Mouse (Mus musculus): ENCODE measurements around the gene Plekhb2. TPM values are rescaled to one million over a fixed set of nuclear protein-coding genes. Genes with fewer than 3 reads are reported as not detected.
A peak's percentile ranks its signal among the peaks of the same experiment; 100 is the strongest.

The Plekhb2 gene
- polyA plus RNA-seq, 1 experiment, result 227 TPM

DNA sequence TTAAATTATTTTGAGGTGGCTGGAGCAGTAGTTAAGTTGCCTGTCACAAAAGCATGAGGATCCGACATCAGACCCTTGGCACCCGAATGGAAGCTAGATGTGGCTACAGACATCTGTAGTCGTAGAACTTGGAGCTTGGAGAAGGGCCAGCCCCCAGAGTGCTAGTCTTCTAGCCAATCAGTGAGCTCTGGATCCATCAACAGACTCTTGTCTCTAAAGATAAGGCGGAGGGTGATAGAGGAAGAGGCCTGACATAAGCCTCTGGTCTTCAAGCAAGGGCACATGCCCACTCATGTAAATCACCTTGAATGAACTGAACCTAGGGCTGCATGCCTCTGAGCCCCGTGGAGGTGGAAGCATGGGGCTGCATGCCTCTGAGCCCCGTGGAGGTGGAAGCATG lies 29.8 kb downstream of the Plekhb2 start:
- no peak for TF ChIP-seq POLR2A (IDR thresholded peaks at IDR 0.05; ENCODE audit: borderline replicate concordance, low read depth, low read length)
- TF ChIP-seq CTCF (IDR thresholded peaks at IDR 0.05; ENCODE audit: low read depth, low read length), result no peak
- Histone ChIP-seq H3K27ac (ENCODE audit: insufficient read depth, low read depth, low read length) (no peak overlapping the region), H3K4me3 (ENCODE audit: insufficient read depth, low read length) (no peak overlapping the region), H3K4me1 (ENCODE audit: control insufficient read depth, insufficient read depth, low read length) (no peaks in the 10 kb centered on the region)

DNA sequence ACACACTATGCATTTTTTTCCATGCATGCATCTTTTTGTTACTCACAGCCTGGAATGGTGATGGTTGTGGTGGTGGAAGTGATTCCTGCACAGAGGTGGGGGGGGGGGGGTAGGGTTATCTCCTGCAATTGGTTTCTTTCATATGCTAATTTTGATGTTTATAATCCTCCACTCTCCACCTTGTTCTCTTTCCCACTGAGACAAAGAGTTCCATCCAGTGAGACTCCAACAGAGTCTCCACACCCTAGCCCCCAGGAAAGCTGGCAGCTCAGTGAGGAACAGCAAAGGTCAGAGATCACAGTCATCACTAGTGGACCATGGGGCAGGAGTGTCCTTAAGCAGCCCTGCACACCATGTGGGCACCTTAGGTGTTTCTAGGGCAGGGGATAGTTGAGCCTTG lies 34.0 kb downstream of the Plekhb2 start:
- no peak overlapping the region for H3K4me3 ChIP-seq (ENCODE audit: insufficient read depth, low read length)
- no peak overlapping the region for H3K27ac ChIP-seq (ENCODE audit: insufficient read depth, low read depth, low read length)
- TF ChIP-seq POLR2A (IDR thresholded peaks at IDR 0.05; ENCODE audit: borderline replicate concordance, low read depth, low read length) (no peak), CTCF (IDR thresholded peaks at IDR 0.05; ENCODE audit: low read depth, low read length) (no peak)
- no peaks in the 10 kb centered on the region for H3K4me1 ChIP-seq (ENCODE audit: control insufficient read depth, insufficient read depth, low read length)

DNA sequence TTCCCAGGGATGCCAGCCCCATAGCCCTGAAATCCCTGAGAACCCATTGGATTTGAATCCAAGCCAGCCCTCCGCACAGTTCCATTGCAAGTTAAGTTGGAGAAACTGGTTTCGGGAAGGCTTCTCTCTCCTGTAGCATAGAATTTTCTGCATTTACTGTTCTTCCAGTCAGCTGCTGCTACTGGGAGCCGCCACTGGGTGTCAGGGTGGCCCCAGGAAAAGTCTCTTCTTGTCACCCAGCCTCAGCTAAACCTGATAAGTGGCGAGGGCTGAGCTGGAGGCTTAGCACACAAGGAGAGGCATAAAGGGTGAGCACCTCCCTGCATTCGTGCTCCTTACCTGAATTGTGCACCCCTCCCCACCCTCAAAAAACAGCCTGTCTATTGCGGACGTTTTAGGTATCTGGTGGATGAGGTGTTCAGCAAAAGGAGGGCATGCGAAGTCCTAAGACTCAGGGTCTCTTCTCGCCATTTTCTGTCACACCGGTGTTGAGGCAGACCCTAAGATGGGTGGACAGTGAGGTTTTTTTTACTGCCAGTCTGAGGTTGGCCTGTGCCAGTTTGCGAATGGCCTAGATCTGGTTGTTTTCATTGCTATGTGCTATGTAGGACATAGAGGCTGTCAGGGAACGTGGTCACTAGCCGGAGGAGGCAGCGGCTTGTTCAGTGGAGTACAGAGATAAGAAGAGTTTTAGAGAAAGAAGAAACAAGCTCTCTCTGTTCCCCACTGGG lies 41.9 kb downstream of the Plekhb2 start:
- H3K4me3 ChIP-seq (ENCODE audit: insufficient read depth, low read length), result no peak overlapping the region
- no peak overlapping the region for H3K27ac ChIP-seq (ENCODE audit: insufficient read depth, low read depth, low read length)
- H3K4me1 ChIP-seq (ENCODE audit: control insufficient read depth, insufficient read depth, low read length), result no peaks in the 10 kb centered on the region
- TF ChIP-seq CTCF (IDR thresholded peaks at IDR 0.05; ENCODE audit: low read depth, low read length) (peak; percentile 32; the same call in 1 of the 2 replicates), POLR2A (IDR thresholded peaks at IDR 0.05; ENCODE audit: borderline replicate concordance, low read depth, low read length) (no peak)

DNA sequence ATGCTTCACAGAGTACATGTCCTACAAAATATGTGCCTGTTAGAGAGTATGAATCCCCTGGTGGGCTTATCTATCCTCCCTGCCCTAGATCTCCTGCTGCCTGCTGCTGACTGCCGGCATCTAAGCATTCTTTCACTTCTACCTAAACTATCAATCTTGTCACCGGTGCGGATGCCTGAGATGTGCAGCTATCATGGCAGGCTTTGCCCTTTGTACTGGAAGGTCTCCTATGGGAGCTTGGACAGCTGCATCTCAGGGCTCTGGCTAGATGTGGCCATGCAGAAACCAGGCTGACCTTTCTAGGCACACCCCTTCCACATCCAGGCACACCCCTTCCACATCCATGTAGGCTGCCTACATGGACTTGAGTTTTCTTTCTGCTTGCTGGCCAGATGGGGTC lies 42.7 kb downstream of the Plekhb2 start:
- TF ChIP-seq POLR2A (IDR thresholded peaks at IDR 0.05; ENCODE audit: borderline replicate concordance, low read depth, low read length) (no peak), CTCF (IDR thresholded peaks at IDR 0.05; ENCODE audit: low read depth, low read length) (no peak)
- no peaks in the 10 kb centered on the region for H3K4me1 ChIP-seq (ENCODE audit: control insufficient read depth, insufficient read depth, low read length)
- H3K27ac ChIP-seq (ENCODE audit: insufficient read depth, low read depth, low read length), result no peak overlapping the region
- no peak overlapping the region for H3K4me3 ChIP-seq (ENCODE audit: insufficient read depth, low read length)

DNA sequence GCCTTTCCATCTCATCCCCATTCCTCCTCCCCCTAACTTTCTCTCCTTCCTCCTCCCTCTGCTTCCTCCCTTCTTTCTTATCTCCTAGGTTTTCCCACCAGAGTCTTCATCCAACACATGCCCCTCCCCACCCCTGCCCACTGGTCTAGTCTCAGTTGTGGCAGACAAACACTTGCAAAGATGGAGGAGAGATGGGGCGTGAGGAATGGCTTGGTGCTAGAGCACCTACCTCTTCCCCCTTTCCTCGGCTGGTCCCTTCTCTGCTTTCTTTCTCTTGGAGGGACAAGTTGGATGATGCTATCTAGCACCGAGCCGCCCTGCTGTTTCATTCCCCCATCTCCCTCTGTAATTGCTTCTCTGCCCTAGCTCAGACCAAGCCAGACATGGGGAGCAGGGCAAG lies 43.6 kb downstream of the Plekhb2 start:
- Histone ChIP-seq H3K4me3 (ENCODE audit: insufficient read depth, low read length) (no peak overlapping the region), H3K4me1 (ENCODE audit: control insufficient read depth, insufficient read depth, low read length) (no peaks in the 10 kb centered on the region), H3K27ac (ENCODE audit: insufficient read depth, low read depth, low read length) (no peak overlapping the region)
- TF ChIP-seq CTCF (IDR thresholded peaks at IDR 0.05; ENCODE audit: low read depth, low read length) (no peak), POLR2A (IDR thresholded peaks at IDR 0.05; ENCODE audit: borderline replicate concordance, low read depth, low read length) (no peak)

DNA sequence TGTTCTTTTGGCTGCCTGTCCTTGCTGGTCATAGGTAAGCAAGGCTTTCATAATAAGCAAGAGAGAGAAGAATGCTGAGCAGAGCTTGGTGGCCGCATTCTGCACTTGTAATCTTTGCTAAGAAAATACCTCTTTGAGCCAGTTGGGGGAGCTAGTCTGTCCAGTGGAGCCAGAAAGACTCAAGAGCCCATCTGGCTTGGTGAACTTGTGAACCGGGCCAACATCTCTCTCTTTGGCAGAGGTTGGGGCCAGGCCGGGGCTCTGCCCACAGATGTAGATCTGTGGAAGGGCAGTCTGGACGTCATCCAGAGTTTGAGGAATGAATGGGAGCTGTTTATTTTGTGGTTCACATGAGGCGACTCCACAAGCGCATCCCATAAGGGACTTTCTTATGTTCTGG lies 44.1 kb downstream of the Plekhb2 start:
- no peaks in the 10 kb centered on the region for H3K4me1 ChIP-seq (ENCODE audit: control insufficient read depth, insufficient read depth, low read length)
- TF ChIP-seq POLR2A (IDR thresholded peaks at IDR 0.05; ENCODE audit: borderline replicate concordance, low read depth, low read length) (no peak), CTCF (IDR thresholded peaks at IDR 0.05; ENCODE audit: low read depth, low read length) (no peak; the same call in 1 of the 2 replicates)
- H3K27ac ChIP-seq (ENCODE audit: insufficient read depth, low read depth, low read length), result no peak overlapping the region
- H3K4me3 ChIP-seq (ENCODE audit: insufficient read depth, low read length), result no peak overlapping the region

DNA sequence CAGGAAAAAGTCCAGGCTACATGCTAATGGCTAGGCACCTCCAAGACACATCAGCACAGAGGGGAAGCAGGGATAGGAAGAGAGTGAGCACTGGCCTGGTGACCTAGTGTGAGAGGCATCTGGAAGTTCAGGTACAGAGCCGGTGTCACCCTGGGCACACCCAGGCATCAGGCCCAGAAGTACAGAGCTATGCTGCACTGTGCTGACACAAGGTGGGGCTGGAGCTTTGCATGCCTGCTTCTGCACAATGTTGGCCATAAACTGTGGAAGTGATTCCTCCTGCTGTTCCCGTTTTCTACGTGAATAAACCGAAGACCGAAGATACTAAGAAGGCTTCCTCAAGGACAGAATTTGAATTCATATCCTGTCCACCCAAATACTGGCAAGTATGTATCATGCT lies 46.3 kb downstream of the Plekhb2 start:
- no peaks in the 10 kb centered on the region for H3K4me1 ChIP-seq (ENCODE audit: control insufficient read depth, insufficient read depth, low read length)
- TF ChIP-seq POLR2A (IDR thresholded peaks at IDR 0.05; ENCODE audit: borderline replicate concordance, low read depth, low read length) (no peak), CTCF (IDR thresholded peaks at IDR 0.05; ENCODE audit: low read depth, low read length) (no peak)
- no peak overlapping the region for H3K4me3 ChIP-seq (ENCODE audit: insufficient read depth, low read length)
- no peak overlapping the region for H3K27ac ChIP-seq (ENCODE audit: insufficient read depth, low read depth, low read length)

DNA sequence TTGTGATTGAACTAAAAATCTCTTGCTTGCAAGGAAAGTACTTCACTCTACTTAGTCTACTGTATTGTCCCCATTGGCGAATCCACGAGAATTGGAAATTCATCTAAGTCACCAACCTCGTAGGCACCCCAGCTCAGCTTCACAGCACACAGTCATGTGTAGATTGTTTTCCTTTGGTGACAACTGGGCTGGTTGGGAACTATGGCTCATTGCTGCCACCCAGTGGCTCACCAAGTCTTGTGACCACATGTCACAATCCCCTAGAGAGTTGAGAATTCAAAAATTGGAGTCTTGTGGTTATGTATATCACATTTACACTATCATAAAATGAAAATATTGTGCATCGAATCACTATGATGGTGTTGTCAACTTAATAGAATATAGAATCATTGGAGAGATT lies 47.1 kb downstream of the Plekhb2 start:
- Histone ChIP-seq H3K4me3 (ENCODE audit: insufficient read depth, low read length) (no peak overlapping the region), H3K4me1 (ENCODE audit: control insufficient read depth, insufficient read depth, low read length) (no peaks in the 10 kb centered on the region), H3K27ac (ENCODE audit: insufficient read depth, low read depth, low read length) (no peak overlapping the region)
- no peak for TF ChIP-seq POLR2A (IDR thresholded peaks at IDR 0.05; ENCODE audit: borderline replicate concordance, low read depth, low read length)
- peak; percentile 43; the same call in 1 of the 2 replicates for TF ChIP-seq CTCF (IDR thresholded peaks at IDR 0.05; ENCODE audit: low read depth, low read length)

DNA sequence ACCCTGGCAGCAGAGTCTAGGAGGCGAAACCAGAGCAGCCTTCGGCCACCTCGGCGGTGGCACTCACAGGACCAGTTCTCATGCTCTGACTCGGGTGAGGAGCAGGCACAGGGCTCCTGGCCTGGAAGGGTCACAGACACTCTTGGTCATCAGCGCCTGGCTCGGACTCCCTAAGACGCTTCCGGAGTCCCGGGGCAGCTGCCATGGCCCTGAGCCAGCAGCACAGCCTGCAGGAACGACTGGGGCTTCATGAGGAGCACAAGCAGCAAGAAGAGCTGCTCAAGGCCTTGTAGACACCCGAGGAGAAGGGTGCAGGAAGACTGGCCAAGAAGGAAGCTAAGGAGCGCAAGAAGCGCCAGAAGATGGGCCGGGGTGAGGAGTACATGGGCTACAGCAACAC lies 78.9 kb downstream of the Plekhb2 start:
- Histone ChIP-seq H3K27ac (ENCODE audit: insufficient read depth, low read depth, low read length) (no peak overlapping the region), H3K4me1 (ENCODE audit: control insufficient read depth, insufficient read depth, low read length) (no peaks in the 10 kb centered on the region), H3K4me3 (ENCODE audit: insufficient read depth, low read length) (no peak overlapping the region)
- no peak for TF ChIP-seq POLR2A (IDR thresholded peaks at IDR 0.05; ENCODE audit: borderline replicate concordance, low read depth, low read length)
- no peak for TF ChIP-seq CTCF (IDR thresholded peaks at IDR 0.05; ENCODE audit: low read depth, low read length)

Other genes with a start within 250 kb of the Plekhb2 start
- 100 and 135 TPM in 2 replicates for gene Fam168b, start 6.9 kb upstream of the Plekhb2 start, polyA plus RNA-seq (2012; ENCODE audit: insufficient read depth, insufficient read length, missing spikeins)

All from bone marrow macrophage, adult 2 months (primary cell).